10 mouse cellular contexts compared by ENCODE assay signal in the genomic region with DNA sequence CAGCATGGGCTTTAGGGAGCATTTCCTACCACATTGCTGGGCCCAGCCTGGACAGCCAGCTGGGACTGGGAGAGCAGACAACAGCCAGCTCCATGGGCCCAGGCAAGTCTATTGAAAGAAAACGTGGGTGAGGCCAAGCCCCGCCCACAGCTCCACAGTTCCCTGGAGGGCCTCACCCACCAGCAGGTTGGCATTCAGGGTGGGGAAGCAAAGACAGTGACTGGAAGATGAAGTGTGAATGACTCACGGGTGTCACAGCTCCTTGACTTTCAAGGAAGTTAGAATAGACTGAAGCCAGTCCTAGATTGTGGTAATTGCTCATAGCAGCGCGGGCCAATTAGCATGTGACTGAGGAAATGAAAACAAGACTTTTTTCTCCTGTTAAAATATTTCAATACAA. TPM values are rescaled to one million over a fixed set of nuclear protein-coding genes. Genes with fewer than 3 reads are reported as not detected.
DNase-seq lines count a peak whose midpoint lies in the region; ATAC-seq and TF ChIP-seq lines count a peak whose summit lies in the region.
"Had no signal": no experiment of that assay in that cellular context is flagged by ENCODE, and none has a peak within 500 bp of the region (broad histone marks: within the 10 kb centered on the region; RNA-seq: fewer than 3 reads in every experiment).

No protein-coding gene starts in this region.

- no peak for TF ChIP-seq CTCF in midbrain, postnatal 0 days (IDR thresholded peaks at IDR 0.05)
- TF ChIP-seq CTCF in heart, adult 2 months (IDR thresholded peaks at IDR 0.05) = no peak

- no peaks in the 10 kb centered on the region for H3K36me3 ChIP-seq in midbrain, embryonic 13.5 days
- no peaks in the 10 kb centered on the region for H3K36me3 ChIP-seq in midbrain, postnatal 0 days (ENCODE audit: insufficient read depth, low read length)
- H3K36me3 ChIP-seq in macrophage (ENCODE audit: inconsistent target) = no peaks in the 10 kb centered on the region
- H3K36me3 ChIP-seq in heart, adult 2 months (ENCODE audit: control insufficient read depth, insufficient read depth, low read length) = no peaks in the 10 kb centered on the region
- H3K36me3 ChIP-seq: embryonic facial prominence, embryonic 12.5 days; liver, embryonic 13.5 days had no signal

- 59% methylated on average over 5 of the region's 5 CpGs for WGBS in midbrain, embryonic 13.5 days
- 58% methylated on average over 5 of the region's 5 CpGs for WGBS in midbrain, postnatal 0 days
- 5% methylated on average over 5 of the region's 5 CpGs for WGBS in macrophage (ENCODE audit: missing documents)
- 49% methylated on average over 5 of the region's 5 CpGs for WGBS in heart, adult 2 months

- TF ChIP-seq POLR2A in heart, adult 2 months (IDR thresholded peaks at IDR 0.05; ENCODE audit: insufficient read depth, low read depth, low read length) = no peak

- H3K4me3 ChIP-seq in midbrain, embryonic 13.5 days (replicated peaks) = no peak overlapping the region
- H3K4me3 ChIP-seq in midbrain, postnatal 0 days (ENCODE audit: low read depth, low read length) = no peak overlapping the region
- H3K4me3 ChIP-seq in macrophage (ENCODE audit: inconsistent target) = no peak overlapping the region
- no peak overlapping the region for H3K4me3 ChIP-seq in heart, adult 2 months
- H3K4me3 ChIP-seq: embryonic facial prominence, embryonic 12.5 days; liver, embryonic 13.5 days had no signal

- H3K27ac ChIP-seq in midbrain, embryonic 13.5 days = peak overlapping the region; percentile 32; the same call in 1 of the 2 replicates
- H3K27ac ChIP-seq in midbrain, postnatal 0 days (ENCODE audit: low read depth, low read length) = no peak overlapping the region
- peak overlapping the region; percentile 60 for H3K27ac ChIP-seq in macrophage
- no peak overlapping the region for H3K27ac ChIP-seq in heart, adult 2 months
- H3K27ac ChIP-seq: embryonic facial prominence, embryonic 12.5 days; liver, embryonic 13.5 days had no signal

- H3K9me3 ChIP-seq in midbrain, embryonic 13.5 days = no peaks in the 10 kb centered on the region
- H3K9me3 ChIP-seq in midbrain, postnatal 0 days (ENCODE audit: low read length) = no peaks in the 10 kb centered on the region
- H3K9me3 ChIP-seq: embryonic facial prominence, embryonic 12.5 days; liver, embryonic 13.5 days had no signal

- no peak overlapping the region for H3K9ac ChIP-seq in midbrain, embryonic 13.5 days (replicated peaks)
- H3K9ac ChIP-seq in midbrain, postnatal 0 days (replicated peaks; ENCODE audit: low read length, poor library complexity, severe bottlenecking) = no peak overlapping the region
- no peak overlapping the region for H3K9ac ChIP-seq in heart, adult 2 months (ENCODE audit: low read depth, low read length)
- H3K9ac ChIP-seq: embryonic facial prominence, embryonic 12.5 days; liver, embryonic 13.5 days had no signal

- ATAC-seq in midbrain, embryonic 13.5 days = no peak
- no peak for ATAC-seq in midbrain, postnatal 0 days (ENCODE audit: low FRiP score)
- peak; percentile 12 to 43; a peak in 1 of 4 replicates for ATAC-seq in hematopoietic stem cell, adult 5-6 weeks (replicated peaks in 1 of 2; ENCODE audit: insufficient read depth in 1 of 2, low FRiP score in 2 of 2, low TSS enrichment in 1 of 2, low read depth in 1 of 2, poor library complexity in 2 of 2, severe bottlenecking in 2 of 2)

- H3K79me2 ChIP-seq in macrophage (ENCODE audit: inconsistent target) = no peaks in the 10 kb centered on the region
- H3K79me2 ChIP-seq in heart, adult 2 months (replicated peaks; ENCODE audit: control insufficient read depth, insufficient read depth, low read length) = no peaks in the 10 kb centered on the region

- intact Hi-C loops in heart, adult 2 months (cut with DNase I) = no loop called here
- intact Hi-C loops in heart, postnatal 25 days (cut with DNase I) = no loop called here

- peaks cover 44% of the 10 kb centered on the region for H3K4me1 ChIP-seq in midbrain, embryonic 13.5 days (replicated peaks)
- H3K4me1 ChIP-seq in midbrain, postnatal 0 days (ENCODE audit: insufficient read depth, low read length) = peaks cover 5% of the 10 kb centered on the region; the same call in 1 of the 2 replicates
- H3K4me1 ChIP-seq in heart, adult 2 months (ENCODE audit: control insufficient read depth, insufficient read depth, low read length) = no peaks in the 10 kb centered on the region
- H3K4me1 ChIP-seq: embryonic facial prominence, embryonic 12.5 days; liver, embryonic 13.5 days had no signal

- no peaks in the 10 kb centered on the region for H3K27me3 ChIP-seq in midbrain, embryonic 13.5 days
- H3K27me3 ChIP-seq in midbrain, postnatal 0 days (ENCODE audit: insufficient read depth, low read length) = no peaks in the 10 kb centered on the region; the same call in 1 of the 2 replicates
- no peaks in the 10 kb centered on the region for H3K27me3 ChIP-seq in heart, adult 2 months (ENCODE audit: control insufficient read depth, insufficient read depth, low read length)
- H3K27me3 ChIP-seq: embryonic facial prominence, embryonic 12.5 days; liver, embryonic 13.5 days had no signal

- no peak for TF ChIP-seq EP300 in heart, adult 2 months (IDR thresholded peaks at IDR 0.05; ENCODE audit: insufficient read depth, low read depth, low read length)

- no peak overlapping the region for H3K4me2 ChIP-seq in midbrain, embryonic 13.5 days (replicated peaks)
- H3K4me2 ChIP-seq in midbrain, postnatal 0 days (ENCODE audit: low read depth, low read length, poor library complexity, severe bottlenecking) = no peak overlapping the region
- H3K4me2 ChIP-seq: embryonic facial prominence, embryonic 12.5 days; liver, embryonic 13.5 days had no signal

- DNase-seq in midbrain, postnatal 0 days (ENCODE audit: low spot score) = no peak
- peak; percentile 93 for DNase-seq in brain, adult 2 months (ENCODE audit: low read depth, low spot score)
- DNase-seq in thymus, postnatal 36 days = no peak
- no peak for DNase-seq in heart, adult 2 months
- DNase-seq in heart, postnatal 25 days (ENCODE audit: low spot score) = no peak
- DNase-seq: liver, embryonic 13.5 days had no signal

RNA-seq across cellular contexts. Expression of a gene that starts 22.6 kb away (rescaled TPM):
- polyA plus RNA-seq in midbrain, embryonic 13.5 days (2015; fragmentation: Nextera tagmentation; extraction: Ambion mirVana) = 0.09 TPM in 1 of 2 replicates, not detected in the other
- not detected in 2 replicates for total RNA-seq in midbrain, postnatal 0 days (2014; rRNA removed)
- polyA plus RNA-seq in midbrain, postnatal 0 days (2015; fragmentation: Nextera tagmentation; extraction: Ambion mirVana) = not detected in 2 replicates
- total RNA-seq in hematopoietic stem cell, adult 5-6 weeks (2017) = not detected in 2 replicates
- total RNA-seq in macrophage (2018; cell fraction: chromatin; rRNA removed) = not detected
- total RNA-seq in macrophage (2018; cell fraction: cytosol; rRNA removed) = not detected
- total RNA-seq in macrophage (2018; cell fraction: nucleus; rRNA removed) = not detected
- not detected in 3 replicates for polyA plus RNA-seq in macrophage (2018)
- total RNA-seq in heart, adult 2 months (2021) = not detected
- not detected in 2 replicates for polyA plus RNA-seq in heart, adult 2 months (2012; rRNA removed)
- total RNA-seq in heart, postnatal 25 days (2021) = not detected
- polyA plus RNA-seq: embryonic facial prominence, embryonic 12.5 days; liver, embryonic 13.5 days had no signal

RNA-seq across cellular contexts. Expression of a gene that starts 39.9 kb away (rescaled TPM):
- polyA plus RNA-seq in midbrain, embryonic 13.5 days (2015; fragmentation: Nextera tagmentation; extraction: Ambion mirVana) = 10.1 and 11.9 TPM in 2 replicates
- 34.1 and 41.2 TPM in 2 replicates for total RNA-seq in midbrain, postnatal 0 days (2014; rRNA removed)
- 13.8 and 14.6 TPM in 2 replicates for polyA plus RNA-seq in midbrain, postnatal 0 days (2015; fragmentation: Nextera tagmentation; extraction: Ambion mirVana)
- total RNA-seq in hematopoietic stem cell, adult 5-6 weeks (2017) = 9.4 and 9.6 TPM in 2 replicates
- total RNA-seq in macrophage (2018; cell fraction: chromatin; rRNA removed) = 10 to 100 TPM in 8 of 26 experiments, 1 to 10 TPM in 18; 1.8 to 16.3 (median 7.2) TPM
- 10 to 100 TPM in 9 of 26 experiments, 1 to 10 TPM in 17; 5.0 to 17.8 (median 8.7) TPM for total RNA-seq in macrophage (2018; cell fraction: cytosol; rRNA removed)
- 10 to 100 TPM in 12 of 26 experiments, 1 to 10 TPM in 14; 4.2 to 22.1 (median 9.6) TPM for total RNA-seq in macrophage (2018; cell fraction: nucleus; rRNA removed)
- 6.7 to 9.5 TPM (median 8.9 TPM) in 3 replicates for polyA plus RNA-seq in macrophage (2018)
- 10 to 100 TPM; 19.6 to 22.7 TPM for total RNA-seq in heart, adult 2 months (2021)
- 36.0 and 51.5 TPM in 2 replicates for polyA plus RNA-seq in heart, adult 2 months (2012; rRNA removed)
- 10 to 100 TPM; 22.4 to 24.1 TPM for total RNA-seq in heart, postnatal 25 days (2021)

RNA-seq across cellular contexts. Expression of a gene that starts 53.4 kb away (rescaled TPM):
- 100 and 115 TPM in 2 replicates for polyA plus RNA-seq in midbrain, embryonic 13.5 days (2015; fragmentation: Nextera tagmentation; extraction: Ambion mirVana)
- total RNA-seq in midbrain, postnatal 0 days (2014; rRNA removed) = 55.5 and 57.4 TPM in 2 replicates
- polyA plus RNA-seq in midbrain, postnatal 0 days (2015; fragmentation: Nextera tagmentation; extraction: Ambion mirVana) = 67.6 and 76.4 TPM in 2 replicates
- total RNA-seq in hematopoietic stem cell, adult 5-6 weeks (2017) = 86.8 and 88.1 TPM in 2 replicates
- 100 to 1,000 TPM in 15 of 26 experiments, 10 to 100 TPM in 11; 40.9 to 207 (median 119) TPM for total RNA-seq in macrophage (2018; cell fraction: chromatin; rRNA removed)
- total RNA-seq in macrophage (2018; cell fraction: cytosol; rRNA removed) = 10 to 100 TPM; 19.5 to 49.5 (median 40.8) TPM
- 100 to 1,000 TPM in 7 of 26 experiments, 10 to 100 TPM in 19; 32.2 to 191 (median 68.2) TPM for total RNA-seq in macrophage (2018; cell fraction: nucleus; rRNA removed)
- polyA plus RNA-seq in macrophage (2018) = 38.8 to 85.1 TPM (median 48.0 TPM) in 3 replicates
- total RNA-seq in heart, adult 2 months (2021) = 10 to 100 TPM; 19.6 to 19.8 TPM
- polyA plus RNA-seq in heart, adult 2 months (2012; rRNA removed) = 26.8 and 32.4 TPM in 2 replicates
- 10 to 100 TPM; 21.5 to 22.5 TPM for total RNA-seq in heart, postnatal 25 days (2021)

RNA-seq across cellular contexts. Expression of a gene that starts 53.5 kb away (rescaled TPM):
- 519 and 564 TPM in 2 replicates for polyA plus RNA-seq in midbrain, embryonic 13.5 days (2015; fragmentation: Nextera tagmentation; extraction: Ambion mirVana)
- total RNA-seq in midbrain, postnatal 0 days (2014; rRNA removed) = 170 and 192 TPM in 2 replicates
- 412 and 447 TPM in 2 replicates for polyA plus RNA-seq in midbrain, postnatal 0 days (2015; fragmentation: Nextera tagmentation; extraction: Ambion mirVana)
- 330 and 415 TPM in 2 replicates for total RNA-seq in hematopoietic stem cell, adult 5-6 weeks (2017)
- total RNA-seq in macrophage (2018; cell fraction: chromatin; rRNA removed) = 10 to 100 TPM in 25 of 26 experiments, 1 to 10 TPM in 1; 9.3 to 75.6 (median 18.2) TPM
- 100 to 1,000 TPM in 9 of 26 experiments, 10 to 100 TPM in 17; 69.7 to 126 (median 94.2) TPM for total RNA-seq in macrophage (2018; cell fraction: cytosol; rRNA removed)
- 10 to 100 TPM; 11.8 to 86.2 (median 39.3) TPM for total RNA-seq in macrophage (2018; cell fraction: nucleus; rRNA removed)
- polyA plus RNA-seq in macrophage (2018) = 67.3 to 311 TPM (median 228 TPM) in 3 replicates
- total RNA-seq in heart, adult 2 months (2021) = 10 to 100 TPM; 40.1 to 41.2 TPM
- 20.9 and 25.1 TPM in 2 replicates for polyA plus RNA-seq in heart, adult 2 months (2012; rRNA removed)
- total RNA-seq in heart, postnatal 25 days (2021) = 10 to 100 TPM; 42.7 to 43.0 TPM

Comparison
In these comparisons a context has a peak if more than half of its experiments do, and no peak if none do; other contexts are left out.
1. H3K27ac ChIP-seq: peak in midbrain, embryonic 13.5 days (single experiment) and macrophage (single experiment); none in midbrain, postnatal 0 days (single experiment) and heart, adult 2 months (single experiment).
2. ATAC-seq: peak in hematopoietic stem cell, adult 5-6 weeks (2 of 2); none in midbrain, embryonic 13.5 days (single experiment) and midbrain, postnatal 0 days (single experiment).